Mouse (Mus musculus): ENCODE data around the gene Dlec1. TPM values are rescaled to one million over a fixed set of nuclear protein-coding genes. Genes with fewer than 3 reads are reported as not detected.

The Dlec1 gene
- polyA plus RNA-seq, 1 experiment from 2014 or later: 0.57 TPM

DNA sequence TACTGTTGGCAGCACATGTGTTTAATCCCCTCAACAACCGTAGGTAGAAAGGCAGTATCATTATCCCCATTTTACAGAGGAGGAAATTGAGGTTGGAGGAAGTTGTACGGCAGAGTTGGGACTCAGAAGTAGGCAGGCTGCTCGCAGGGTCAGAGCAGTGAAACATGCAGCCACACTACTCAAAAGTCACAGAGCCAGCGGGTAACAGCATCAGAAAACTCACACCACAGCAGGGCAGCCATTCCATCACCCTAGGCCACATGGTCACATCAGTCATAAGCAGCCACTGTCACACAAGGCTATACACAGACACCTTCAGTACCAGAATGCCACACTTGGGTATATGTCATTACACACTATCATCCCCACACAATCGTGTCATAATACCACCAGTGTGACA lies 15.0 kb upstream of the Dlec1 start:
- H3K27me3 ChIP-seq (replicated peaks; ENCODE audit: control insufficient read depth, insufficient read depth, low read length): peaks cover 8% of the 10 kb centered on the region
- H3K36me3 ChIP-seq (ENCODE audit: control insufficient read depth, insufficient read depth): no peaks in the 10 kb centered on the region
- peaks cover 19% of the 10 kb centered on the region for H3K4me1 ChIP-seq (replicated peaks; ENCODE audit: control insufficient read depth, insufficient read depth, low read length)
- no peaks in the 10 kb centered on the region for H3K9me3 ChIP-seq (ENCODE audit: control insufficient read depth, low read length)
- 89% methylated on average over 5 of the region's 5 CpGs for WGBS
- no peak for ATAC-seq
- H3K27ac ChIP-seq (ENCODE audit: low read length): no peak overlapping the region
- H3K4me3 ChIP-seq (replicated peaks; ENCODE audit: low read length): no peak overlapping the region
- no peak overlapping the region for H3K9ac ChIP-seq (replicated peaks; ENCODE audit: low read depth, low read length)
- no peak overlapping the region for H3K4me2 ChIP-seq (ENCODE audit: low read length)

DNA sequence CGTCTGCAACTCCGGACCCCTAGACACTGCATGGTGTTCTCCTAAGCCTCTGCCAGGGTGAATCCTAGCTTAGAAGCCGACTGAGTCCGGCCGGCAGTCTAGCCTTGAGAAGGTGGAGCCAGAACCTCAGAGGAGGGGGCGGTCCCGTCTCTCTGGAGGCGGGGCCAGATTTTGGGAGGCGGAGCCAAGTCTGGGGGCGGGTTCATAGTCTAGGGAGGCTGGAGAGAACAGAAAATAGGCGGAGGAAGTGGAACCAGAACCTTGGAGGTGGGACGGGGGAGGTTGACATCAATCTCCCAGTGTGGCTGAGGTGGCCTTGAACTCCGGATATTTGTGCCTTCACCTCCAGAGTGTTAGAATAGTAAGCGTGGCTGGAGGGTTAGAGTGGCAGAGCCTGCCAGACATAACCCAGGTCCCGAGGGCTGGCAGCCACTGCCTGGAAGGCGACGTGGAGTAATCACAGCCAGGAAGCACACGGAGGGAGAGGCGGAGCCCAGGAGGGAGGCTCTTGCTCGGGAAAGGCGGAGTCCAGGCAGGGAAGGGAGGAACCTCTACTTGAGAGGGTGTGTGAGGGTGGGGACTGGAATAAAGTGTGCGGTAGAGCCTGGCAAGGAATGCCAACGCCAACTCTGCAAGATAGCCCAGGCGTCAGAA lies 14.0 kb upstream of the Dlec1 start:
- Histone ChIP-seq H3K4me3 (replicated peaks; ENCODE audit: low read length) (peak overlapping the region; percentile 24), H3K27me3 (replicated peaks; ENCODE audit: control insufficient read depth, insufficient read depth, low read length) (peaks cover 8% of the 10 kb centered on the region), H3K4me2 (ENCODE audit: low read length) (peak overlapping the region; percentile 47), H3K4me1 (replicated peaks; ENCODE audit: control insufficient read depth, insufficient read depth, low read length) (peaks cover 27% of the 10 kb centered on the region), H3K36me3 (ENCODE audit: control insufficient read depth, insufficient read depth) (no peaks in the 10 kb centered on the region), H3K9ac (replicated peaks; ENCODE audit: low read depth, low read length) (0 out of 2 replicates have a peak overlapping the region, but pooled peaks have one; percentile 27), H3K27ac (ENCODE audit: low read length) (no peak overlapping the region), H3K9me3 (ENCODE audit: control insufficient read depth, low read length) (no peaks in the 10 kb centered on the region)
- WGBS: 2% methylated on average over 24 of the region's 24 CpGs
- ATAC-seq: peak; percentile 52

DNA sequence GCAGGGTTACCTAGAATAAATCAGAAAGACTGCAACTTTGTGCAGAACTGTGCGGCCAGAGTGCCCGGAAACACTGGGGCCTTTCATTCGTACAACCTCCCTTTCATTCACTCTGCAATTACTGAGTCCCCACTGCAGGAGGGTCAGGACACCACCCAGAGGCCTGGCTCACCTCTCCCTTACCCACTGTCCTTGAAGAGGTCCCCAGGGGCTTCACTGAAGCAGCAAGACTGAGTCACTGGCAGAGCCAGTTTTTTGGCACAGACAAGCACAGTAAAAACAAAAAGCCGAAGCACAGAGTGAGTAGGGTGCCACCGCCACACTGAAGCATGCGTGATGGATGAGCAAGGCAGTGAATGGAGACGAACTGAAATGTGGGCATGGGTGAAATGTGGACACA lies 12.8 kb upstream of the Dlec1 start:
- peaks cover 9% of the 10 kb centered on the region for H3K27me3 ChIP-seq (replicated peaks; ENCODE audit: control insufficient read depth, insufficient read depth, low read length)
- H3K9ac ChIP-seq (replicated peaks; ENCODE audit: low read depth, low read length): no peak overlapping the region
- no peak overlapping the region for H3K4me2 ChIP-seq (ENCODE audit: low read length)
- no peak for ATAC-seq
- no peaks in the 10 kb centered on the region for H3K9me3 ChIP-seq (ENCODE audit: control insufficient read depth, low read length)
- H3K4me1 ChIP-seq (replicated peaks; ENCODE audit: control insufficient read depth, insufficient read depth, low read length): peaks cover 31% of the 10 kb centered on the region
- WGBS: 40% methylated on average over 7 of the region's 7 CpGs
- H3K4me3 ChIP-seq (replicated peaks; ENCODE audit: low read length): no peak overlapping the region
- no peak overlapping the region for H3K27ac ChIP-seq (ENCODE audit: low read length)
- H3K36me3 ChIP-seq (ENCODE audit: control insufficient read depth, insufficient read depth): no peaks in the 10 kb centered on the region

DNA sequence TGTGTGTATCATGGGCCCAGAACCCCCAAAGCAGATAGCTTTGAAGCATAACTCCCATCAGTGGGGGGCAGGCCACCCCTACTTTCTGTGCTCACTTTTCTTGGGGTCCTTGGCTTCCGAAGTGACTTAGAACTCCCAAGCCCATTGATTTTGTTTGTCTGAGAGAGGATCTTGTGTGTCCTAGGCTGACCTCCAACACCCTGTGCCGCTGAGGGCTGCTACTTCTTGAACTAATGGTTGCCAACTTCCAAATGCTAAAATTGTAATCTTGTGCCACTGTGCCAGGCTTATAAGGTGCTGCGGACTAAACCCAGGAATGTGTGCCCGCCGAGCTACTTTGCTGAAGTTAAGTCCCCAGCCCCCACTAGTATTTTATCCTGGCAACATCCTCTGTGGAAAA lies 11.8 kb upstream of the Dlec1 start:
- peaks cover 12% of the 10 kb centered on the region for H3K27me3 ChIP-seq (replicated peaks; ENCODE audit: control insufficient read depth, insufficient read depth, low read length)
- no peak overlapping the region for H3K4me2 ChIP-seq (ENCODE audit: low read length)
- H3K4me1 ChIP-seq (replicated peaks; ENCODE audit: control insufficient read depth, insufficient read depth, low read length): peaks cover 31% of the 10 kb centered on the region
- H3K9ac ChIP-seq (replicated peaks; ENCODE audit: low read depth, low read length): no peak overlapping the region
- no peaks in the 10 kb centered on the region for H3K36me3 ChIP-seq (ENCODE audit: control insufficient read depth, insufficient read depth)
- H3K27ac ChIP-seq (ENCODE audit: low read length): no peak overlapping the region
- WGBS: 91% methylated on average over 5 of the region's 5 CpGs
- no peak overlapping the region for H3K4me3 ChIP-seq (replicated peaks; ENCODE audit: low read length)
- ATAC-seq: no peak
- H3K9me3 ChIP-seq (ENCODE audit: control insufficient read depth, low read length): no peaks in the 10 kb centered on the region

DNA sequence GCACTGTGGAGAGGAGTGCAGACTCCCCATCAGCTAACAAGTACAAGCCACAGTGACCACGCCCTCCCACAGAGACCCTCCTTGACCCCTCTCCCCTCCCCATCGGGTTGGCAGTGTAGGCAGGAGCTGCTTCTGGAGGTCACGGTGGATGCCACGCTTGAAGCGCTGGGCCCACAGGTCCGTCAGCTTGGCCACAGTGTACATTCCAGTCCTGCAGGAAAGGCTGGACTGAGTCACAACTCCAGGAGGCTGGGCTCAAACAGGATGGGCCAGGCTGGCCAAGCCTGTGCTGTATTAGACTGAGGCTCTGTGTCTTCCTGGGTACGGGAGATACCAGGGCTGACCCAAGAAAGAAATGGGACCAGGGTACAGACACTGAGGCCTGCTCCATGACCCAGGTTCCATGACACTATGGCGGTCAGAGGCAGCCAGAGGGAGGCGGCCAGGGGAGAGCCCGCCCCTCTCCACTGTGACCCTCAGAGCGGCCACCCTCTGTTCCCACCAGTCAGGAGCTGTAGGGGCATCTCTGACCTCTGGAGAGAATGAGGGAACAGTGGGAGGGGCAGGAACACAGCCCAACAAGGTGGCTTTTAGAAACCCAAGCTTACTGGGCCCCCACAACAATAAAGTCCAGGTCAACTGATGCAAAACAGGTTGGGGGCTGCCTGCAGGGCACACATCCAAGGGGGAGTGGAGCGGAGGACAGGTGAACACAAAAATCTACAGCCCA lies 10.5 kb upstream of the Dlec1 start:
- WGBS: 72% methylated on average over 11 of the region's 12 CpGs
- no peak overlapping the region for H3K27ac ChIP-seq (ENCODE audit: low read length)
- ATAC-seq: no peak
- H3K9ac ChIP-seq (replicated peaks; ENCODE audit: low read depth, low read length): no peak overlapping the region; the same call in 1 of the 2 replicates
- peak overlapping the region; percentile 52 for H3K4me3 ChIP-seq (replicated peaks; ENCODE audit: low read length)
- peak overlapping the region; percentile 70 for H3K4me2 ChIP-seq (ENCODE audit: low read length)
- H3K4me1 ChIP-seq (replicated peaks; ENCODE audit: control insufficient read depth, insufficient read depth, low read length): peaks cover 29% of the 10 kb centered on the region
- no peaks in the 10 kb centered on the region for H3K36me3 ChIP-seq (ENCODE audit: control insufficient read depth, insufficient read depth)
- peaks cover 12% of the 10 kb centered on the region for H3K27me3 ChIP-seq (replicated peaks; ENCODE audit: control insufficient read depth, insufficient read depth, low read length)
- no peaks in the 10 kb centered on the region for H3K9me3 ChIP-seq (ENCODE audit: control insufficient read depth, low read length)

DNA sequence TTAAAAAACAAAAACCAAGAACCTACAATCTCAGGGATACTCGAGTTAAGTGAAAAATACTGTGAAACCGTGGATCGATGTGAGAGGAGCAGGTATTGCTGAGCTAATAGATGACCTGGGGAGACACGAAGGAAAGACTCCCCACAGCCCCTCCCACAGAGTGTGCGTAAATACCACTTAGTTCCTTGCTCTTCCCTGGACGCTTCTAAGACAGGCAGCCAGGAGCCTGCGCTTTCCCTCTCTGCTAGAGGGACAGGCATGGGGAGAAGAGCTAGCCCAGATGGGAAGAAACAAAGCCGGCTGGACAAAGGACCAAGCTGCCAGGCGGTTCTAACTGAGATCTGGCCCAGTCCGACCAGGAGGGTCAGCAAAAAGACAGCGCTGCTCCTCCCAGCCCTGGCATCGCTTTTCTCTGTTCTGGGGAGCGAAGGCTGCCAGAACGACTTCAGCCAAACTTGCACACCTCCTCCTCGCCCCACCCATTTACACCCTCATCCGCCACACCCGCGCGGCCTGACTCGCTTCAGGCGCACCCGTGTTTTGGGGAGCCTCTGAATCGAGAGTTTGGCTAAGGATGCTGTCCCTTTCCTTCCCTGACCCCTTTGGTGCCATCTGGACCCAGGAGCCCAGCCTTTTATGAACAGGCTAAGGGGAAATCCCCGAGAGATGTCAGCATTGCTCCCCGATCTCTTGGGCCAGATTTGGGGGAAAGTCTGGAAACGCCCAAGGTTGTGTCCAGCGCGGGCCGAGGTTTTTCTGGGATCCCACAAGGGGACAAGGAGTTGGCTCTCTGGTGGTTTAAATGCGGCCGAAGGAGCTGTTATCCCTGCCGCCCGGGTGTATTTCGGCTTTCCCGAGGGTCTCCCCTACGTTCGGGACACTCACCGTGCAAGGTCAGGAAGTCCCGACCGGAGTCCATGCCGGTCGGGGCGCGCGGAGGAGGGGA lies 9.5 kb upstream of the Dlec1 start:
- no peak for ATAC-seq
- Histone ChIP-seq H3K4me2 (ENCODE audit: low read length) (peak overlapping the region; percentile 70), H3K27ac (ENCODE audit: low read length) (no peak overlapping the region), H3K9ac (replicated peaks; ENCODE audit: low read depth, low read length) (peak overlapping the region; percentile 43), H3K27me3 (replicated peaks; ENCODE audit: control insufficient read depth, insufficient read depth, low read length) (peaks cover 12% of the 10 kb centered on the region), H3K4me3 (replicated peaks; ENCODE audit: low read length) (peak overlapping the region; percentile 52), H3K4me1 (replicated peaks; ENCODE audit: control insufficient read depth, insufficient read depth, low read length) (peaks cover 29% of the 10 kb centered on the region), H3K9me3 (ENCODE audit: control insufficient read depth, low read length) (no peaks in the 10 kb centered on the region), H3K36me3 (ENCODE audit: control insufficient read depth, insufficient read depth) (no peaks in the 10 kb centered on the region)
- WGBS: 3% methylated on average over 40 of the region's 45 CpGs

DNA sequence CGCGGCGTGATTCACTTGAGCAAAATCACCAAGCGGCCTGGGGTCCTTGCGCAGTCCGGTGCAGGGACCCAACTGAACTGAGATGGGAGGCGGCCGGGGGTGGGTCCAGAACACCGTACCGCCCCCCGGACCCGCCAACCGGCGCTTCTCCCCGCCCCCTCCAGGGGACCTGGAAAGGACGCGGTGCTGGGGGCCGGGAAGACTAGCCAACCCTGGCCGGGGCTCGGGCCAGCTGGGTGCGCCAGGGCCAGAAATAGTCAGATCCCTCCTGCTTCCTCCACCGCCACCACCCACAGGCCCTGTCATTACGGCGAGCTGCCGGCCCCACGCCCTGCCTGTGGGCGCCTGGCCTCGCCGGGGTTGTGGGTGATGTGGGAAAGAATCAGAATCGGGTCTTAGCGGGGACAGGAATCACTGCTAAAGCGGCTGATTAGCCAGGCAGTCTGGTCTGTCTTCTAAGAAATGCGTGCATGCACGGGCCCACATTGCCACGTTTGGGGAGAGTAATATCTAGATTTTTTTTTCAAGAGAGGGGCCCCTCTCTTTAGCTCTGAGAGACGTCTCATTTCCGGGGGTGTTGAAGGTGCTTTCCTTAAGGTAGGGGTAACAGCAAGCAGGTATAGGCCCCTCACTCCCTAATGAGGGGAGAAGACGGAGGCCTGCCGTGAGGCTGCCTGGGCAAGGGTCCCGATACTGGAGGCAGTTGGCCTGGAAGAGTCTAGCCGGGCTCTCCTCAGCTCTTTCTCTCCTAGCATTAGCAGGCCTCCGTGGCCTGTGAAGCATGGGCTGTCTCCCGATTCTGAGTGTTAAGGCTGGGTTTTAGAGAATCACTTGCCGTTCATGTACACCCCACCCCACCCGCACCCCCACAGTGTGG lies 8.6 kb upstream of the Dlec1 start, which contains the start of gene Plcd1:
Plcd1 (minus strand) TSS at position 84 of the 877 bp plus-strand sequence.
- Histone ChIP-seq H3K4me2 (ENCODE audit: low read length) (peak within 1 kb of the TSS; percentile 70), H3K36me3 (ENCODE audit: control insufficient read depth, insufficient read depth) (no peaks in the 10 kb centered on the region), H3K4me3 (replicated peaks; ENCODE audit: low read length) (peak within 1 kb of the TSS; percentile 52), H3K9me3 (ENCODE audit: control insufficient read depth, low read length) (no peaks in the 10 kb centered on the region), H3K9ac (replicated peaks; ENCODE audit: low read depth, low read length) (peak within 1 kb of the TSS; percentile 43), H3K27ac (ENCODE audit: low read length) (no peak within 1 kb of the TSS), H3K4me1 (replicated peaks; ENCODE audit: control insufficient read depth, insufficient read depth, low read length) (peaks cover 20% of the 10 kb centered on the region), H3K27me3 (replicated peaks; ENCODE audit: control insufficient read depth, insufficient read depth, low read length) (peaks cover 10% of the 10 kb centered on the region)
- peak; percentile 84 for ATAC-seq
- 10% methylated on average over 43 of the region's 45 CpGs for WGBS

DNA sequence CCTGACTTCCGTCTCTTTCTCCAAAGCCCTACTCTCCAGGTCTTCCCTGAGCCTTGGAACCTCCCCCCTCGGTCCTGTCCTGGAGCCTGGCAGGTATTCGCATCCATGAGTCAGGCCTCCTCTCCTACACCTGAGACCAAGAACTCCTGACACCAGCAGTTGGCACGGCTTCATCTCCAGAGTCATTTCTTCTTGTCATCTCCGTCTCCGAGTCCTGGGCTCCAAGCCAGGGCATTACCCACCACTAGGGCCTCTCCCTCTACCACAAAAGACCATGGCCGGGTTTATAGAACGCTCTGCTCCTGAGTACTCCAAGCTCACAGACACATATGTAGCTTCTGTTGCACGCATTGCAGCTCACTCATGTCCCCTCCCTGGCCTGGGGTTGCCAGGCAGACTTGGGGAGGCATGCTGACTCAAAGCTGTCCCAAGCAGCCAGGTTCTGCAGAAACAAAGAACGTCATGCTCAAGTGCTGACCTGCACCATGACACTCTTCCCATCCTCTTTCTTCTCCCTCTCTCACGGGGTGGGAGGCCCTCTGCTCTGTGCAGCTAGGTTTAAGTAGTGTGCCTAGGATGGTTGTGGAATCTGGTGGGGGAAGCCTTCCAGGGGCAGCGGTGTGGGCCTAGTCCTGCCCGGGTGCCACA lies 7.7 kb upstream of the Dlec1 start:
- no peak for ATAC-seq
- Histone ChIP-seq H3K9me3 (ENCODE audit: control insufficient read depth, low read length) (no peaks in the 10 kb centered on the region), H3K4me2 (ENCODE audit: low read length) (no peak overlapping the region), H3K4me1 (replicated peaks; ENCODE audit: control insufficient read depth, insufficient read depth, low read length) (peaks cover 16% of the 10 kb centered on the region), H3K9ac (replicated peaks; ENCODE audit: low read depth, low read length) (no peak overlapping the region), H3K27me3 (replicated peaks; ENCODE audit: control insufficient read depth, insufficient read depth, low read length) (peaks cover 10% of the 10 kb centered on the region), H3K27ac (ENCODE audit: low read length) (no peak overlapping the region), H3K36me3 (ENCODE audit: control insufficient read depth, insufficient read depth) (no peaks in the 10 kb centered on the region), H3K4me3 (replicated peaks; ENCODE audit: low read length) (no peak overlapping the region)
- WGBS: 55% methylated on average over 13 of the region's 13 CpGs
